Comparison of ENCODE assay signal across 8 mouse cellular contexts in the genomic region with DNA sequence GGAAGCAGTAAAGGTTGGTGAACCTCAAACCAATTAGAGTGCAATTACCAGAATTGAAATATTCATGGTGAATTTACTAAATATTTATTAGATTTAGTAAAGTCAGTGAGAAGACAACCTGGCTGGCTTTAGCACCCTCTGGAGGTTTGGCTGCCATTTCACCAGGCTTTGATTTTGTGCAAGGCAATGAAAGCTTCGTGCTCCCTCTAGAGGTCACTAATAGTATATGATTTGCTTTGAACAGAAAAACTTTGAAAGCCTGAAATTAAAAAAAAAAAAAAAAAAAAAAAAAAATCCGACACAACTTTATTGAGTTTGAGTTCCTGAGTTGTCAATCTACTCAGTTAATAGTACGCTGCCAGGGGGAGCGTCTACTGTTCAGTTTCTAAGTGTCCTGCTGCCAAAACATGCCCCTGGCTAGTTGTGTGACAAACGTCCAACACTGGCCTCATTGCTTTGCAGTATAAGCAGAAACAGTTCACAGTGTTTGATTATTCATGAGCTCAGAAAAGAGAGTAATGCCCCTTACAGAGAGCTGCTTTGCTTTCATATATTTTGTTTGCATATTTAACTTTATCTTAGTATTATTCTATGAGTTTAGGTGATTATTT. TPM values are rescaled to one million over a fixed set of nuclear protein-coding genes. Genes with fewer than 3 reads are reported as not detected.
DNase-seq lines count a peak whose midpoint lies in the region; ATAC-seq and TF ChIP-seq lines count a peak whose summit lies in the region.

No protein-coding gene starts in this region.

- DNase-seq in kidney, adult 18-20 months = peak; percentile 40
- peak; percentile 94 for DNase-seq in brain, embryonic 14.5 days (ENCODE audit: low read depth)
- DNase-seq in heart, postnatal 14 days = peak; percentile 43 to 66
- peak; percentile 25 to 47 for DNase-seq in layer of hippocampus, adult 8-10 months (ENCODE audit: low spot score in 2 of 2)
- DNase-seq in right cerebral cortex, postnatal 4 days = peak; percentile 35

- no peaks in the 10 kb centered on the region for H3K36me3 ChIP-seq in kidney, embryonic 14.5 days (ENCODE audit: control insufficient read depth, insufficient read depth, low read length)

- TF ChIP-seq CTCF in brain, embryonic 14.5 days (IDR thresholded peaks at IDR 0.05; ENCODE audit: borderline replicate concordance, extremely low read depth, insufficient read depth, insufficient read length) = peak; percentile 80

- no peak overlapping the region for H3K4me3 ChIP-seq in kidney, embryonic 14.5 days (ENCODE audit: low read length)

- ATAC-seq in kidney, embryonic 14.5 days (ENCODE audit: low FRiP score, low TSS enrichment) = no peak
- ATAC-seq in erythroblast, adult 5-6 weeks (replicated peaks; ENCODE audit: low FRiP score, poor library complexity, severe bottlenecking) = peak; percentile 74; the same call in 1 of the 2 replicates
- peak; percentile 91 for ATAC-seq in megakaryocyte-erythroid progenitor cell, adult 5-6 weeks (replicated peaks; ENCODE audit: low FRiP score, low TSS enrichment, poor library complexity, severe bottlenecking)

- no peaks in the 10 kb centered on the region for H3K27me3 ChIP-seq in kidney, embryonic 14.5 days (ENCODE audit: control insufficient read depth, insufficient read depth, low read length)

- TF ChIP-seq POLR2A in brain, embryonic 14.5 days (IDR thresholded peaks at IDR 0.05; ENCODE audit: borderline replicate concordance, extremely low read depth, insufficient read depth, insufficient read length, poor library complexity, severe bottlenecking) = no peak

- H3K27ac ChIP-seq in kidney, embryonic 14.5 days (ENCODE audit: low read depth, low read length) = no peak overlapping the region

- WGBS in kidney, embryonic 14.5 days = 21% methylated on average over 5 of the region's 5 CpGs

- intact Hi-C loops in heart, postnatal 14 days (cut with DNase I) = loop anchor here (1.0 to 5.0 kb wide), 6 partner anchors 27 to 360 kb away; no protein-coding TSS in a partner anchor

- H3K4me1 ChIP-seq in kidney, embryonic 14.5 days (ENCODE audit: control insufficient read depth, insufficient read depth, low read length) = no peaks in the 10 kb centered on the region

- no peak overlapping the region for H3K4me2 ChIP-seq in kidney, embryonic 14.5 days (replicated peaks; ENCODE audit: low read depth, low read length)

- H3K9ac ChIP-seq in kidney, embryonic 14.5 days (ENCODE audit: low read depth, low read length) = no peak overlapping the region

- H3K9me3 ChIP-seq in kidney, embryonic 14.5 days (ENCODE audit: control insufficient read depth, low read length) = no peaks in the 10 kb centered on the region

RNA-seq across cellular contexts. Expression of gene Ttc32, which starts 27.7 kb away (rescaled TPM):
- 26.1 and 30.4 TPM in 2 replicates for polyA plus RNA-seq in kidney, embryonic 14.5 days (2014; fragmentation: Nextera tagmentation; extraction: Ambion mirVana)
- 5.8 and 9.1 TPM in 2 replicates for polyA plus RNA-seq in brain, embryonic 14.5 days (2012; rRNA removed)
- 6.9 and 7.5 TPM in 2 replicates for total RNA-seq in erythroblast, adult 5-6 weeks (2015; ENCODE audit: low replicate concordance)
- 3.1 and 6.6 TPM in 2 replicates for total RNA-seq in erythroblast, adult 5-6 weeks (2017; ENCODE audit: low replicate concordance)
- 10 to 100 TPM; 20.8 to 24.2 TPM for total RNA-seq in heart, postnatal 14 days (2021)
- 1 to 10 TPM; 5.0 to 7.2 (median 5.4) TPM for total RNA-seq in layer of hippocampus, adult 8-10 months (2022)
- total RNA-seq in megakaryocyte-erythroid progenitor cell, adult 5-6 weeks (2014; fragmentation: Nextera tagmentation) = 15.6 and 16.8 TPM in 2 replicates
- 12.9 and 17.7 TPM in 2 replicates for total RNA-seq in megakaryocyte-erythroid progenitor cell, adult 5-6 weeks (2017)

RNA-seq across cellular contexts. Expression of gene Wdr35, which starts 28.5 kb away (rescaled TPM):
- 9.9 and 21.9 TPM in 2 replicates for polyA plus RNA-seq in kidney, embryonic 14.5 days (2014; fragmentation: Nextera tagmentation; extraction: Ambion mirVana)
- polyA plus RNA-seq in brain, embryonic 14.5 days (2012; rRNA removed) = 13.3 and 16.6 TPM in 2 replicates
- total RNA-seq in erythroblast, adult 5-6 weeks (2015; ENCODE audit: low replicate concordance) = 2.9 TPM in 1 of 2 replicates, not detected in the other
- 1.1 TPM in 2 replicates for total RNA-seq in erythroblast, adult 5-6 weeks (2017; ENCODE audit: low replicate concordance)
- 10 to 100 TPM; 11.9 to 12.5 TPM for total RNA-seq in heart, postnatal 14 days (2021)
- 10 to 100 TPM; 43.0 to 59.8 (median 44.9) TPM for total RNA-seq in layer of hippocampus, adult 8-10 months (2022)
- total RNA-seq in megakaryocyte-erythroid progenitor cell, adult 5-6 weeks (2014; fragmentation: Nextera tagmentation) = 5.8 and 6.5 TPM in 2 replicates
- 5.4 and 7.5 TPM in 2 replicates for total RNA-seq in megakaryocyte-erythroid progenitor cell, adult 5-6 weeks (2017)

RNA-seq across cellular contexts. Expression of gene Matn3, which starts 54.4 kb away (rescaled TPM):
- 0.11 and 0.37 TPM in 2 replicates for polyA plus RNA-seq in kidney, embryonic 14.5 days (2014; fragmentation: Nextera tagmentation; extraction: Ambion mirVana)
- 0.16 and 0.26 TPM in 2 replicates for polyA plus RNA-seq in brain, embryonic 14.5 days (2012; rRNA removed)
- not detected in 2 replicates for total RNA-seq in erythroblast, adult 5-6 weeks (2015; ENCODE audit: low replicate concordance)
- not detected in 2 replicates for total RNA-seq in erythroblast, adult 5-6 weeks (2017; ENCODE audit: low replicate concordance)
- not detected for total RNA-seq in heart, postnatal 14 days (2021)
- total RNA-seq in layer of hippocampus, adult 8-10 months (2022) = under 1 TPM in 1 of 4 experiments, not detected in 3; 0.10 TPM
- total RNA-seq in megakaryocyte-erythroid progenitor cell, adult 5-6 weeks (2014; fragmentation: Nextera tagmentation) = not detected in 2 replicates
- total RNA-seq in megakaryocyte-erythroid progenitor cell, adult 5-6 weeks (2017) = not detected in 2 replicates

Comparison
In these comparisons a context has a peak if more than half of its experiments do, and no peak if none do; other contexts are left out.
1. DNase-seq: peak in every context shown above with its lines; median percentile 94 in brain, embryonic 14.5 days; 54 in heart, postnatal 14 days; 40 in kidney, adult 18-20 months; 36 in layer of hippocampus, adult 8-10 months; 35 in right cerebral cortex, postnatal 4 days.